Mouse (Mus musculus) thymus, postnatal 25 days (tissue): ENCODE results near the gene Megf6.

Source experiments
- DNase-seq: peaks from one replicate; pipeline ENCODE4 v3.0.0; 2022

The Megf6 gene

DNA sequence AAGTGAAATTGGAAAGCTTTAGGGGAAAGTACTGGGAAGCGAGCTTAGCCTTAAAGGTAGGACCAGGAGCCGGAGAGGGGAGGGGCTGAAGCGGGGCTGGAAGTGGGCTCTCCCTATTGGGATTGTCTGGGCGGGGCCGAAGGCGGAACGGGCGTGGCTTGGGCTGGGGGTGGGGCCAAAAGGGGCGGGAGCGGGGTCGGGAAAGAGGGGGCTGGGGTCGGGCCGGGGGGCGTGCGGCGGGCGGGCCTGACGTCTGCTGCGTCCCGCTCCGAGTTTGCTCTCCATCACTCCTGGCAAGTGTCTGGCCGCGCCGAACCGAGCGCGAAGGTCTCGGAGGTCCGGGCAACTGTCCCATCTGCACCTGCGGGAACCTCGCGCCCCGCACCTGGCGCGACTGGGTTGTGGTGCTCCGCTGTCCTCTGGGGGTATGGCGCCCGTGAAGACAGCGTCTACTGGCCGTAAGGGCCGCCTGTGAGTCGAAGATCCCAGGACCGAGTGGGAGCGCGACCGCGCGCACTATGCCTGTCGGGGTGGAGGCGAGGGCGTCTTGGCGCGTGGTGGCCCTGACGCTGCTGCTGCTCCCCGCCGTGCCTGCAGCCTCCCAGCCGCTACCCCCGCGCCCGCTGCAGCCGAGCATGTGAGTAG lies at the start of gene Megf6:
Gene Megf6, plus strand, starts transcription at position 225 of the 645 bp plus-strand sequence.
- no peak for DNase-seq

DNA sequence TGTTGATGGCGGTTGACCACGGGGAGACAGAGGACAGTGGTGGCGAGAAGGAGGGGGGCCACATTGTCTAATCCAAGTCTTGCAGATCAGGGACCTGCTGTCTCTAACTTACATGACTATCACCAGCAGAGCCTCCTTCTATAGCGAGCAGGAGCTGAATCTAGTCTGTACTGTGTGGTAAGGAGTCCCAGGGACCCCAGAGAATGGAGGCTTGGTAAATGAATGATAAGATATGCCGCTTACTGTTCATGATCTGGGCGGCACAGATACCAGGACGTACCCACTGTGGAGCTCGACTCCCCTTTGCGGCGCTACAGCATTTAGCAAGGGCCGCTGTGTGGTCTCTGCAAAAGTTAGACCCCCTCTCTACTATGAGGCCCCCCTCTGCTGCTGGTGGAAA lies 48.7 kb upstream of the Megf6 start:
- DNase-seq: no peak

DNA sequence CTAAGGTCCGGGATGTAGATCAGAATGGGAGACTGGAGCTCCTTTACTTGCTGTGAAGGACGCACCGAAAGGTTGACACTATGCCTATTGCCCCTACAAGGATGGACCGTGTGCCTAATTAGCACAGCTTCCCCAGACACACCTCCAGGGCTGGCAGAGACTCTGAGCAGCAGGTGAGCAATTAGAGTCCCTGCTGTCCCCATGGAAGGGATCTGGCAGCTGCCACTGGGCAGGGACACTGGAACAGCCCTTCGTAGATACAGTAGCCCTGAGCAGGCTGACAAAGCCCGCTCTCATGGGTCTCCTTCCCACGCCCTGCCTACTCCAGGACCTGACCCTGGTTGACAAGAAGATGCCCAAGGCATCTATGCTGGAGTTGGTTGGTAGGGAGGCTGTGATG lies 48.2 kb upstream of the Megf6 start:
- DNase-seq: no peak

DNA sequence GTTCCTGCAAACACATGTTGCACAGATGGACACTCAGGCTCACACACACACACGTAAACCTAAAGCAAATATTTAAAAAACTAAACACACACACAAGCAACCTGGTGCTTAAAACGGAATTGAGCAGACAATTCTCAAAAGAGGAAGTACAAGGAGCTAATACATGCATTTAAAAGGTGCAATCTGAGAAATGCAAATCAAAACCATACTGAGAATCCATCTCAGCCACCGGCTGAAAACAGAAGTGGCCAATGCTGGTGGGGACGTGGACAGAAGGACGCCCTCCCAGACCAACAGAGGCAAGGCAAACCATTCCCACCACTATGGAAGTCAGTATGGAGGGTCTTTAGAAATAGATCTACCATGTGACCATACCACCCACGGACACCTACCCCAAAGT lies 47.0 kb upstream of the Megf6 start:
- DNase-seq: no peak

DNA sequence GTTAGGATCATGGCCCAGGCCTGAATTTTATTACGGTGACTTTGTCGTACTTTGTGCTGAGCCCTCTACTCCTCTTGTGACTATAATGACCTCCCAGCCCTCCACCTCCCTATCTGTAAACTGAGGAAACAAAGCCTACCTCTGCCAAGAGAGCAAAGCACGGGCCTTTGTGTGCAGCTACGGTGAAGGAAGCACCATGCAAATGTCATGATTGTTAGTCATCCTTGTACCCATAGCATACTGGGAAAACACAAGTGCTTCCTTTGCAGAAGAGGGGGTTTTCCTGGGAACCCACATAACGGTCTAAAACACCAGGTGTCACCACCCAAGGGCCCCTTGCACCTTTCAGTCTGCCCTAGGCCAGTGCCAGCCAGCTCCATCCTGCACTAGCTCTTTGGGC lies 45.3 kb upstream of the Megf6 start:
- no peak for DNase-seq

DNA sequence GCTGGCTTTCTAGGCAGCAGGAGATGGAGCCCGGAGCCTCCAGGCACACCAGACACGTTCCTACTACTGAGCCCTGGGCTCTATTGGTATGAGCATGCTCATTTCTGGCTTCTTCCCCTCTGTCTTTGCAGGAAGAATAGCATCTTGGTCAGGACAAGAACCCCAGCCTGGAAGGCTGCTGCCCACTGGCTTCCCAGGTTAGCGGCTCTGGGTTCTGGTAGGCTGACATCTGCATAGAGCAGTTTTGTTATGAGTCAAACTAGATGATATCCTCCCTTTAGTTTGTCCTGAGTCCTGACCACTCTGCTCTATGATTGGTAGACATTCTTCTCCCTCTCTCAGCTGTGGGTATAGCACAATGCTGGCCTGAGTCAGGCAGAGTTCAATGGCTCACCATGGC lies 43.3 kb upstream of the Megf6 start:
- DNase-seq: no peak

DNA sequence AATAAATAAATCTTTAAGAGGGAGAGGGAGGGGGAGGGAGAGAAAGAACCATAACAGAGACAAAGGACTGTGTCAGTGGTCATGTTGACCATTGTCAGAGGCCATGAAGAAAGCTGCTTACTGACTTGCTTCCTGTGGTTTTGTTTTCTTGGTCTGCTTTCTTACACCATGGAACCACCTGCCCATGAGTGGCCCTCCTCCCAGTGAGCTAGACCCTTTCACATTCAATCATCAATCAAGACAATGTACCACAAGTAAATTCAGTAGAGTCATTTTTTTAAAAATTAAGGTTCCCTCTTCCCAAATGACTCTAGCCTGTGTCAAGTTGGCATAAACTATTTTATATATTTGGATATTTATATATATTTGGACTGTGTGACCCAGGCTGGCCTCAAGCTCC lies 40.6 kb upstream of the Megf6 start:
- DNase-seq: no peak

DNA sequence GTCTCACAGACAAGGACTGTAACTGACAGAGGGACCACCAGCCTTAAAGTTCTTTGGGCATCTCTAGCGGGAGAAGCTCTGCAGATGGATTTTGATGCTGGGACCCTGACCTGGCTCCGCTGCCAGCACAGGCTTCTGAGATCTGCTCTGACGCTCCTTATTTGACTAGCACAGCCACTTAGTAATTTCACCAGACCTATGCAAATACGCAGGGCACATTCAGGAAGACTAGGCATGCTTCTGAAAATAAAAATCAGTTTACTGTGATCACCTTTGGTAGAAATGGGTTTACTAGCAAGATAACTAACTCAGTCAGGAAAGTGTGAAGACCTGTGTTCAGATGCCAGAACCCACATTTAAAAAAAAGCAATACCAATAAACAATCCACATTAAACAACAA lies 38.6 kb upstream of the Megf6 start:
- DNase-seq: no peak

DNA sequence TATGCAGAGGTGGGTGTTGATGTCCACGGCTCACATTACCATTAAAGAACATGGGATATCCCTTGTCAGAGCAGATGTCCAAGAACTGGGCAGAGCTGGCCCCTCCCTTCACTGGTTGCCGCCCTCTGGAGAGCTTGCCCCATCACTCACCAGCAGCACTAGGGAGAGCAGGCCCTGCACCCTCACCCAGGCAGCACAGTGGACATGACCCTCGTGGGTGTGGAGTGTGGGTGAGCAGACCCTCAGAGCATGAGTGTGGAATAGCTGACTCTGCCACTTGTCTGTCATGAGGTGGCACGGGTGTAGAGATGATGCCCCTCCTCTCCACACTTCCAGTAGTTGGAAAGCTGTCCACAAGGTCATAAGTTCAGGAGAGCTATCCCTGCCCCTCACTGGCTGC lies 35.7 kb upstream of the Megf6 start:
- no peak for DNase-seq

DNA sequence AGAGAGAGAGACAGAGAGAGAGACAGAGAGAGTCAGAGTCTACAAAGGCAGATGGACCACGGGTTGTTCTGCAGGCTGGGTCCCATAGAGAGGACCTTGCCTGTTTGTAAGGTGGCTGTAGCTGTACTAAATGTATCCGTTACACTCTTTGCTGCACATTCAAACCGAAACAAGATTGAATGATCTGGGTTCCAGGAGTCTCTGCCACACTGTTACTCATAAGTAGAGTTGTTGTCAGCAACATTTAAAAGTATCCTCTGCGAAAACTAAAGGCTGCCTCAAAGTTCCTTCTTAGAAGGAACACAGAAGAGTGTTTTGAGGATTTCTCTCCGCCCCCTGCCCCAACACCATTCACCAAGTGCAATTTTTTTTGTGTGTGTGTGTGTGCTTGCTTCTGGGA lies 33.4 kb upstream of the Megf6 start:
- no peak for DNase-seq

DNA sequence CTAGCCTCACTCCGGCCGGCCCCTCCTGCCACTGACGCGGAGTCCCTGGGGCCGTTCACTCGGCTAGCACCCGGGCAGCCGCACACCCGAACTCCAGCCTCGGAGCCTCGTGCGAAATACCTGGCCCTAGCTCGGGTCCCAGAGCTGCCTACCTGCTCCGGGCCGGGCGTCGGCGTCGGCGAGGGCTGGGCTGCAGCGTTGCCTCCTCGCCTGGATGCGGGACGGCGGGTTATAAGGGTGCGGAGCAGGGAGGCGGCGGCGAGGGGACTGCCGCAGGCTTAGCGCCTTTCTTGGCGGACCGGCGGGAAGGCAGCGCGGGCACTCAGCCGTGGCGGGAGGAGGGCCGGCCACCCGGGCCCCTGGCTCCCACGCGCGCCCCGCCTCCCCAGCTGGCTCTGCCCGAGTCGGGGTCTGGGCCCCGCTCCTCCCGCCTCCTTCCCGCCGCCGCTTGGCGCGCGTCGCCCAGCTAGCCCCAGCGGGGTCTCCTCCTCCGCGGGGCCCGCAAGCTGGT lies 30.8 kb upstream of the Megf6 start:
- DNase-seq: no peak

DNA sequence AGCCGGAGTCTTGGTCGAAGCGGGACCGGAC lies 30.5 kb upstream of the Megf6 start, which contains the start of gene Trp73:
Gene Trp73, minus strand, starts transcription at position 27 of the 31 bp plus-strand sequence.
- no peak for DNase-seq

DNA sequence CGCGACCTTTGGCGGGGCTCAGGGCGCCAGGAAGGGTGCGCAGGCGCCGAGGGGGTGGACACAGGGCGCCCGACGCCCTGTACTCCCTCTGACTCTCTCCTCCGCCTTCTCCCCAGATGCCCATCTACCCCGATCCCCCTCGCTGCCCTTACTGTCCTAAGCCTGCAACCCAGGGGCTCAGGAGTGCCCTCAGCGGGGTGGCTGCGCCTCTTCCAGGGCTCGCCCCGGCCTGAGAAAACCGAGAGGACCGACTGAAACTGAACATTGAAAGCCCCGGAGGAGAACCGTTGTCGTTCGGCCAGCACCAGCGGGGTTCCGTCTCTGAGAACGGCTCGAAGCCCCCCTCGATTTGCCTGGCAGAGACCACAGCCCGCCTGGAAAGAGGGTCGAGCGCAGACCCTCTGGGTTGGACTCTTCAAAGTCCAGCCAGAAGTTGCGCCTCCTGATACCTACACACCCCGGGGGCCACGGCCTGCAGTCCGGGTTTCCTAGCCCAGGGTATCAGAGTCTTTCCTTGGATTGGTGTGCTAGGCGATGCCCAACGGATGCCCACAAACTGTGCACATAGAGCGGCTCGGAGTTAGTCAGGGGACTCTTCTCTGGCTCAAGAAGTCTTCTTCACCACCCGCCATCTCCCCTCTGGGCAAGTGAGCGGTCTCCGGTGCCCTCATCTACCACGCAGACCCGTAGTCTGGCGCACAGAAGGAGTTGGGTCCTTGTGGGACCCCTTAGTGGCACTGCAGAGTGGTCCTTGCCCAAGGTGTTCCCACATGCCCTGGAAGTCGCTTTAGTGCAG lies 30.1 kb upstream of the Megf6 start:
- no peak for DNase-seq

DNA sequence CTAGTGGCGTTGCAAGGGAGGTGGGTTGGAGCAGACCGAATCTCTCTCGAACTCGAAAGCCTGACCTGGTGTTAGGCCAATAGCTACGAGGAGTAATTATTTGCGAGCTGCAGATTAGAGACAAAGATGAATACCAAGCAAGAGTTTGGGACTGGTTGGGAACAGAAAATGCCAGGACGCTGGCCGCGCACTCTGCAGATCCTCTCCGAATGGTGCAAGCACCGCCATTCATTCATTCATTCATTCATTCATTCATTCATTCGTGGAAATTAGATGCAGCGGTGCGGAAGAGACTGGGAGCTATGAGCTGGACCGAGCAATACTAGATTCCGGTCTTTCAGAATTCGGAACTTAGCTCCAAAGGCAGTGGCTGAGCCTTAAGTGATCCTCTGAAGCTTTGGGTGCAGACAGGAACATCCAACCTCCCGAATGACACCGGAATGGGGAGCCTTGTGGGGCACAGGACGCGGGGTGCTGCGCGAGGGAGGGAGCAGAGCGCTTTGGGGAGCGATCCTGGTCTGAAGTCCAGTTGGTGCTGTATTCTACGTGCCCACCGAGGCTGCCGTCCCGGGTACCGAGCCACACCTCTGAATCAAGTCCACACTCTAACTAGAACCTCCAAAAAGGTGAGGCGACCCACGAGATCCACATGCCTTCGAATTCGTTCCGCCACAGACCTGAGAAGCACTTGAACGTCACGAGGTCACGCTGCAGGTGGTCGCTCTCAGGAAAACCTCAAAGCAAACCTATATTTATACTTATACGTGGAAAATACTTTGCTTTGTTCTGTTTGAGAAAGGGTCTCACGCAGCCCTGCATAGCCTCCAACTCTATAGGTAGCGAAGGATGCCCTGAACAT lies 29.3 kb upstream of the Megf6 start:
- no peak for DNase-seq

DNA sequence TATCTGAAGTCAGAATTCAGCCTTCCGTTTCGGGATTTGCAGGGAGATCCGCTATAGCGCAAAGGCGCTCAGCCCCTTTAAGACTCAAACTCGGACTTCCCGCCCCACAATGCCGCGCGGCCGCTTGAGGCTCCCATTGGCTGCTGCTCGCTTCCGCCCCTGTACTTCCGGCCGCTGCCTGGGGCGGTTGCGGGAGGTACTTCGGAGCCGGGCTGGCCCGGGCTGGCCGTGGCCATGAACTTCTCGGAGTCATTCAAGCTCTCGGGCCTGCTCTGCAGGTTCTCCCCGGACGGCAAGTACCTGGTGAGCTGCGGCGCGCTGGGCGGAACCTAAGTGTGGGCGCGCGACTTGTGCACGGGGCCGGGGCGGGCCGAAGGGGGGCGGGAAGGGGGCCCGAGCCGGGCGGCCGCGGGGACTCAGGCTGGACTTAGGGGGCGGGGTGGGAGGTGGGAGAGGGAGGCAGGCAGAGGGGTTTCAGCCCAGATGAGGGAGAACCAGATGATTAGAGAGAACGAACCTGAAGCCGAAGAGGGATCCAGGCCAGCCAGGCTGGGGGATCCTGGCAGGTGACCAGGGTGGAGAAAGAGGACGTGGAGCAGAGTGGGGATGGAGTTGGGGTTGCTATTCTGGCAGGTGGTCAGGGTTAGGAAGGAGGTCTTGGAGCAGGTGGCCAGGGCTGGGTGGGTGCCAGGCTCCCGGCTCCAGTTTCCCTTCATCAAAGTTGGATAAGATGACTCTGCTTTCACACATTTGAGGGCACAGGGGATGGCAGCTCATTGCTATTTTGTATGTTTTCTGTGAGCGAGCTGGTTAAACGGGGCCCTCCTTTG lies 28.1 kb upstream of the Megf6 start, which contains the start of gene Wrap73:
Gene Wrap73, plus strand, starts transcription at position 162 of the 830 bp plus-strand sequence.
- peak; percentile 83 for DNase-seq

DNA sequence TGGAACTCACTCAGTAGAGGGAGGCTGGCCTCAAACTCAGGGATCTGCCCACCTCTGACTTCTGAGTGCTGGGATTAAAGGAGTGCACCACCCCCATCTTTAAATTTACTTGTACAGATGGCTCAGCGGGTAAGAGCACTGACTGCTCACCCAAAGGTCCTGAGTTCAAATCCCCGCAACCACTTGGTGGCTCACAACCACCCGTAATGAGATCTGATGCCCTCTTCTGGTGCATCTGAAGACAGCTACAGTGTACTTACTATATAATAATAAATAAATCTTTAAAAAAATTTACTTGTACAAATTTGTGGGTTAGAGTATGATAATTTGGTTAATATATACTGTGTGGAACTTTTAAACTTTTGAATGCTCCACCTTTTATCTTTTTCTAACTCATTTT lies 25.8 kb upstream of the Megf6 start:
- DNase-seq: no peak

DNA sequence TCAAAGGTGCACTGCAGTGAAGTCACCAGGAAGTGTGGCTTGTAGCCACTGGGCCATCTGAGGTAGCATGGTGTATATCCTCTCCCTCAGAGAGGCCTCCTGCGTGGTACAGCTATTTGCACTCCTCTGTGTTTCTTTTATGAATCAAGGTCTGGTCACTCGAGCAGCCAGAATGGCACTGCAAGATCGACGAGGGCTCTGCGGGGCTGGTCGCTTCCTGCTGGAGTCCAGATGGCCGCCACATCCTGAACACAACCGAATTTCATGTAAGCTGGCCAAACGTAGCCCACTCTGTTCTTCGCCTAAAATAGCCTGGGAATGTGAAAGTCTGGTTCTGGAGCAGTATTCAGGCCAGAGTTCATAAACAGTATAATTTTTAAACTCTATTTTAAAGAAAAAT lies 24.2 kb upstream of the Megf6 start:
- DNase-seq: no peak

DNA sequence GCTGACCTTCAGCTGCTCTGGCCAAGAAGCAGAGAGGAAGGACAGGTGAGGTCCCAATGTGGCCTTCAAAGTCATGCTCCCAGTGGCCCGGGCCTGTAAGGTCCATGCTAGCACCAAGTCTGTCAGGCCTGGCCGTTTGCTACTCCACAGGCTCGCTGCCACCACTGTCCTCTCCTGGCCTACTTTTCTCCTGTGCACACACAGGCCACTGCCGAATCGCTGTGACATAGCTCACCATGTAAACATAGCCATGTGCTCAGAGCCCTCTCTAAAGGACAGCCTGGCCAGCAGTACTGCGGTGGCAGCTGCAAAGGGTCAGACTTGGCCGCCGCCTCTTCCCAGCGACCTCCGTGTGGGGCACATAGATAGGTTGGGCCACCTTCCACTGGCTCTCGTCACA lies 16.4 kb upstream of the Megf6 start:
- no peak for DNase-seq

DNA sequence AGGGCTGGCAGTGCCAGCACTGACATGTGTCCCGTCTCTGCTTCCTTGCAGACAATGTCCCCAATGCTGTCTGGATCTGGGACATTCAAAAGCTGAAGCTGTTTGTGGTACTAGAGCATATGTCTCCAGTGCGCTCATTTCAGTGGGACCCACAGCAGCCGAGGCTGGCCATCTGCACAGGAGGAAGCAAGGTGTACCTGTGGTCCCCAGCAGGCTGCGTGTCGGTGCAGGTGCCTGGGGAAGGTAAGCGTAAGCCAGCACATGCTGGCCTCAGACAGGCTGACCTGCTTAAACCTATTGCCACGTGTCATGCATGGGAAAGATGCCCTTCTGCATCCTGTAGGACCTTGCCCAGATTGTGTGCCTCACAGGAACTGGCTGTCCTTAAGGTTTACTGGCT lies 14.5 kb upstream of the Megf6 start:
- DNase-seq: no peak

DNA sequence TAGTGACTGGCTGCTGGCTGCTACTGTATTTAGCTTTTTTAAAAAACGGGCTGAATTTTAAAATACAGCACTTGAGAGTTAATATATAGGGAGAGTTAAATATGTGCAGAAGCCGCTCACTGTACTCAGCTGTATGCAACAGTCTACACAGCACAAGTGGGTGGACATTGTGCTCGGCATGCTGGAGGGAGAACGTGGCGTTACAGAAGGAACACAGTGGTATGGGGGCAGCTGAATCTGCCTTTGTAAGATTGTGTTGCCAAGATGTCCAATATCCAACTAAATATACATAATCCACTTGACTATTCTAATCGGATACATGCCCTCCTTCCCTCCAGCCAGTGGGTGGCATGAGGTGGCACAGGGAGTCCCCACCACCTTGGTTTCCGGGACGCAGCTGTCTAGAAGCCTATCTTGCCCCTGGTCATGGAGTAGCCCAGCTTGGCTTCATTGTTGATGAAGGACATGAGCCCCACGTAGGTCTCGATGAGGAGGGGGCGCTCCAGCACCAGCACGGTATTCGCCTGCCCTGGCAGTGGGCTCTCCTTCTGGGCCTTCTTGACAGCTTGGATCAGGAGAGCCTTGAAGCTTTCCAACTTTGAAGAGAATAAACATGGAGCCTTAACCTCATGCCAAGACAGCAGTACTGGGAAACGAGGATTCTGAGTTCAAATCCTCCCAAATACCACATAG lies 12.4 kb upstream of the Megf6 start:
- no peak for DNase-seq

DNA sequence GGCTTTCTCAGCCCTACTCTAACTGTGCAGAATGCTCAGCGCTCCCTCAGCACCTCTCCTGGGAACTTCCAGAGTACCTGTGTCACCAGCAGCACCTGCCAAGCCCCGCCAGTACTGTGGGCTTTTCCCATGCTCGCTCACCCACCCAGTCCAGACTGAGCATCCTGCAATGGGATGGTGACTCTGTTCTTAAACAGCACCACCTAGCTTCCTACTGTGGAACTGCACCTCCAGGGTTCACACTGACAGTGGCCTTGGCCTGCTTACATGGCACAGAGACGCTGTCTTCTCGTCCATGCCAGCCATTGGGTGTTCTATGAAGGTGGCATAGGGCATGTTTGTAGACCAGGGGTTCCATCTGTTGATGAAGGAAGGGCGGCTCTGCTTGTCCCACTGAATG lies 11.5 kb upstream of the Megf6 start:
- DNase-seq: peak; percentile 89

DNA sequence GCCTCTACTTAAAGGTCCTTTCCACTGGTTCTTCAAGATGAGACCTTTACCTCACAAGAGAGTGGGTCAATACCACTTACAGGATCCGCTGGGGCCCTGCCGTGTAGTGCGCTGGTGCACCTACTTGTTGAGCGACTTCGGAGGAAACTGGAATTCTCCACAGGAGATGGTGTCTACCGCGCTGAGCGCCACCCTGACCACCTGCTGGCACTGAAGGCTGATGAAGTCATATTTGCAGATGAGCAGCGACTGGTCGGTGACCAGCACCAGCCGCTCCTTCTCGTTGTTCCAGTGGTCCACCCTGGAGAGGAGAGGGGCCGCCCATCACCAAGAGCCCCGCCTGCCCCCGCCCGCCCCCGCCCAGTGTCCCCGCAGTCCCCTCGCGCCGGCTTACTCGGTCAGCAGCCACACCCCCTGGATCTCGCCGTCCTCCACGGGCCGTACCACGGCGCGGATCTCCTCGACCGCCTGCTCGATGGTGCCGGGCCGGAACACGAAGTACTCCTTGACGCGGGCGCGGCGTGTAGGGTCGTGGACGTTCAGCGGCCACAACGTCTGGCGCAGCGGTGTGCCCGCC lies 10.5 kb upstream of the Megf6 start:
- peak; percentile 35 for DNase-seq
